Mouse (Mus musculus): Measurements from ENCODE around the gene Rcor3. TPM values are rescaled to one million over a fixed set of nuclear protein-coding genes. Genes with fewer than 3 reads are reported as not detected.

The Rcor3 gene
- total RNA-seq, 2 experiments from 2014 or later = 10.0 to 17.0 TPM

GRCm38 (mm10) chr1:192074824-192075223, 63.0 kb downstream of the Rcor3 start:
- no peak for ATAC-seq (replicated peaks; ENCODE audit: poor library complexity, severe bottlenecking)

- no peak for ATAC-seq (replicated peaks; ENCODE audit: poor library complexity, severe bottlenecking)
Measured at GRCm38 (mm10) chr1:192072426-192072825, 65.4 kb downstream of the Rcor3 start.

- ATAC-seq (replicated peaks; ENCODE audit: poor library complexity, severe bottlenecking) = peak; percentile 87
Measured at GRCm38 (mm10) chr1:192070618-192071051, 67.2 kb downstream of the Rcor3 start.

GRCm38 (mm10) chr1:192069971-192070591, 67.8 kb downstream of the Rcor3 start:
- ATAC-seq (replicated peaks; ENCODE audit: poor library complexity, severe bottlenecking) = peak; percentile 80

- ATAC-seq (replicated peaks; ENCODE audit: poor library complexity, severe bottlenecking) = no peak
Measured at GRCm38 (mm10) chr1:192068188-192068587, 69.7 kb downstream of the Rcor3 start.

- no peak for ATAC-seq (replicated peaks; ENCODE audit: poor library complexity, severe bottlenecking)
Measured at GRCm38 (mm10) chr1:192066956-192067355, 70.9 kb downstream of the Rcor3 start.

- ATAC-seq (replicated peaks; ENCODE audit: poor library complexity, severe bottlenecking) = peak; percentile 72
Measured at GRCm38 (mm10) chr1:192063209-192063946, 74.5 kb downstream of the Rcor3 start.

- peak; percentile 13; the same call in 1 of the 2 replicates for ATAC-seq (replicated peaks; ENCODE audit: poor library complexity, severe bottlenecking)
Measured at GRCm38 (mm10) chr1:192062682-192063081, 75.2 kb downstream of the Rcor3 start.

- ATAC-seq (replicated peaks; ENCODE audit: poor library complexity, severe bottlenecking) = no peak
Measured at GRCm38 (mm10) chr1:192061666-192062306, 76.1 kb downstream of the Rcor3 start.

GRCm38 (mm10) chr1:192058911-192059310, 79.0 kb downstream of the Rcor3 start:
- ATAC-seq (replicated peaks; ENCODE audit: poor library complexity, severe bottlenecking) = no peak

- ATAC-seq (replicated peaks; ENCODE audit: poor library complexity, severe bottlenecking) = no peak
Measured at GRCm38 (mm10) chr1:192053726-192054125, 84.1 kb downstream of the Rcor3 start.

- no peak for ATAC-seq (replicated peaks; ENCODE audit: poor library complexity, severe bottlenecking)
Measured at GRCm38 (mm10) chr1:192052986-192053385, 84.9 kb downstream of the Rcor3 start.

GRCm38 (mm10) chr1:192052461-192052860, 85.4 kb downstream of the Rcor3 start:
- ATAC-seq (replicated peaks; ENCODE audit: poor library complexity, severe bottlenecking) = no peak

Other genes starting within 250 kb of the Rcor3 start
- 4.5 and 4.6 TPM in 2 replicates for gene Slc30a1, start 231.3 kb downstream of the Rcor3 start, total RNA-seq (2014; fragmentation: Nextera tagmentation)
- 4.7 and 8.7 TPM in 2 replicates for gene Slc30a1, start 231.3 kb downstream of the Rcor3 start, total RNA-seq (2017)
- not detected in 2 replicates for gene Rd3, start 160.7 kb downstream of the Rcor3 start, total RNA-seq (2014; fragmentation: Nextera tagmentation)
- not detected in 2 replicates for gene Rd3, start 160.7 kb downstream of the Rcor3 start, total RNA-seq (2017)
- gene Traf5, start 45.5 kb downstream of the Rcor3 start, total RNA-seq (2014; fragmentation: Nextera tagmentation) = 4.8 and 6.2 TPM in 2 replicates
- 2.7 and 4.9 TPM in 2 replicates for gene Traf5, start 45.5 kb downstream of the Rcor3 start, total RNA-seq (2017)
- gene Kcnh1, start 52.7 kb upstream of the Rcor3 start, total RNA-seq (2014; fragmentation: Nextera tagmentation) = not detected in 2 replicates
- gene Kcnh1, start 52.7 kb upstream of the Rcor3 start, total RNA-seq (2017) = not detected in 2 replicates

All from granulocyte monocyte progenitor cell, adult 5-6 weeks (primary cell).